ENCODE assay signal across 10 mouse cellular contexts in the genomic region with DNA sequence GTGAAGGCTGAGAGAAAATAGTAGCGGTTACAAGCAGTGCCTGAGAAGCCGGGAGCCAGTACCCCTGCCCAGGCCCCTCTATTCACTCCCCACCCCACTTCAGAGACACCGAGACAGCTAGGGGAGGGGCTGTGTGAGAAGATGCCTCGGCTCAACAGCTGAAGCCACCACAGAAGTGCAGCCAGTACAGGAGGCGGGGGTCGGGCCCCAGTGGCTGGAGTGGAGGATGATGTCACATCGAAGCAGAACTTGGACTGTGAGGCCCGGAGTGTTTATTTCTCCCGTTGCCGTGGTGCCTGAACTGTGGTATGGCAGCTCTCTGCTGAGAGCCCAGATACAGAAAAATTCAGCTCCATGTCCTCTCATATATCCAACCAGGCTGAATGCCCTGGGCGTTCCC. TPM values are rescaled to one million over a fixed set of nuclear protein-coding genes. Genes with fewer than 3 reads are reported as not detected.
A peak's percentile ranks its signal among the peaks of the same experiment; 100 is the strongest.
DNase-seq lines count a peak whose midpoint lies in the region; ATAC-seq and TF ChIP-seq lines count a peak whose summit lies in the region.
"Had no signal": no experiment of that assay in that cellular context is flagged by ENCODE, and none has a peak within 500 bp of the region (broad histone marks: within the 10 kb centered on the region; RNA-seq: fewer than 3 reads in every experiment).

No protein-coding gene starts in this region.

- H3K9ac ChIP-seq in forebrain, postnatal 0 days: no peak overlapping the region
- H3K9ac ChIP-seq in forebrain, embryonic 15.5 days (replicated peaks): no peak overlapping the region
- 0 out of 2 replicates have a peak overlapping the region, but pooled peaks have one; percentile 11 for H3K9ac ChIP-seq in hindbrain, embryonic 16.5 days (ENCODE audit: low read depth, low read length)
- no peak overlapping the region for H3K9ac ChIP-seq in neural tube, embryonic 14.5 days (replicated peaks; ENCODE audit: low read depth, low read length)
- H3K9ac ChIP-seq in liver, postnatal 0 days (replicated peaks): no peak overlapping the region

- no peak for TF ChIP-seq CTCF in forebrain, postnatal 0 days (IDR thresholded peaks at IDR 0.05; ENCODE audit: low read depth)
- TF ChIP-seq CTCF in liver, postnatal 0 days (IDR thresholded peaks at IDR 0.05; ENCODE audit: low read depth): no peak

- H3K4me1 ChIP-seq in forebrain, postnatal 0 days (ENCODE audit: insufficient read depth): no peaks in the 10 kb centered on the region
- H3K4me1 ChIP-seq in forebrain, embryonic 15.5 days: peaks cover 4% of the 10 kb centered on the region; the same call in 1 of the 2 replicates
- H3K4me1 ChIP-seq in hindbrain, embryonic 16.5 days (ENCODE audit: control insufficient read depth, insufficient read depth, low read depth, low read length): no peaks in the 10 kb centered on the region
- no peaks in the 10 kb centered on the region for H3K4me1 ChIP-seq in neural tube, embryonic 14.5 days (ENCODE audit: control insufficient read depth, insufficient read depth, low read length)
- H3K4me1 ChIP-seq in liver, postnatal 0 days (ENCODE audit: insufficient read depth): no peaks in the 10 kb centered on the region

- H3K4me2 ChIP-seq in forebrain, postnatal 0 days (ENCODE audit: low read depth): no peak overlapping the region
- H3K4me2 ChIP-seq in forebrain, embryonic 15.5 days (replicated peaks): no peak overlapping the region
- no peak overlapping the region for H3K4me2 ChIP-seq in hindbrain, embryonic 16.5 days (ENCODE audit: low read length)
- no peak overlapping the region for H3K4me2 ChIP-seq in neural tube, embryonic 14.5 days (ENCODE audit: low read depth, low read length)
- no peak overlapping the region for H3K4me2 ChIP-seq in liver, postnatal 0 days (ENCODE audit: low read depth, low read length)

- H3K27me3 ChIP-seq in forebrain, postnatal 0 days (ENCODE audit: insufficient read depth, low read length): no peaks in the 10 kb centered on the region
- no peaks in the 10 kb centered on the region for H3K27me3 ChIP-seq in forebrain, embryonic 15.5 days
- no peaks in the 10 kb centered on the region for H3K27me3 ChIP-seq in hindbrain, embryonic 16.5 days (replicated peaks; ENCODE audit: control insufficient read depth, insufficient read depth, low read length)
- H3K27me3 ChIP-seq in neural tube, embryonic 14.5 days (ENCODE audit: control insufficient read depth, insufficient read depth, low read length): no peaks in the 10 kb centered on the region
- H3K27me3 ChIP-seq in liver, postnatal 0 days (ENCODE audit: insufficient read depth, low read length): no peaks in the 10 kb centered on the region

- TF ChIP-seq EP300 in liver, postnatal 0 days (IDR thresholded peaks at IDR 0.05; ENCODE audit: low read depth): no peak

- H3K4me3 ChIP-seq in forebrain, postnatal 0 days (ENCODE audit: low read depth, low read length): no peak overlapping the region
- no peak overlapping the region for H3K4me3 ChIP-seq in forebrain, embryonic 15.5 days
- H3K4me3 ChIP-seq in hindbrain, embryonic 16.5 days (ENCODE audit: low read length): no peak overlapping the region
- no peak overlapping the region for H3K4me3 ChIP-seq in neural tube, embryonic 14.5 days (ENCODE audit: low read depth, low read length)
- no peak overlapping the region for H3K4me3 ChIP-seq in liver, postnatal 0 days (ENCODE audit: low read depth, low read length)

- WGBS in forebrain, postnatal 0 days: 29% methylated on average over 11 of the region's 11 CpGs
- 36% methylated on average over 11 of the region's 11 CpGs for WGBS in forebrain, embryonic 15.5 days
- WGBS in hindbrain, embryonic 16.5 days: 32% methylated on average over 11 of the region's 11 CpGs
- WGBS in neural tube, embryonic 14.5 days: 33% methylated on average over 11 of the region's 11 CpGs
- WGBS in liver, postnatal 0 days (ENCODE audit: insufficient replicate concordance): 36% methylated on average over 11 of the region's 11 CpGs

- ATAC-seq in forebrain, postnatal 0 days: peak; percentile 53
- ATAC-seq in forebrain, embryonic 15.5 days (replicated peaks): no peak; the same call in 1 of the 2 replicates
- peak; percentile 63 for ATAC-seq in hindbrain, embryonic 16.5 days
- ATAC-seq in neural tube, embryonic 14.5 days (ENCODE audit: low read depth): peak; percentile 58; the same call in 1 of the 2 replicates
- no peak for ATAC-seq in inflammation-experienced regulatory T-cells, adult 6 months
- no peak for ATAC-seq in liver, postnatal 0 days

- H3K9me3 ChIP-seq in forebrain, postnatal 0 days (ENCODE audit: low read length): no peaks in the 10 kb centered on the region
- no peaks in the 10 kb centered on the region for H3K9me3 ChIP-seq in forebrain, embryonic 15.5 days
- H3K9me3 ChIP-seq in hindbrain, embryonic 16.5 days (ENCODE audit: control insufficient read depth, low read length): no peaks in the 10 kb centered on the region
- H3K9me3 ChIP-seq in neural tube, embryonic 14.5 days (ENCODE audit: control insufficient read depth, low read length): no peaks in the 10 kb centered on the region
- no peaks in the 10 kb centered on the region for H3K9me3 ChIP-seq in liver, postnatal 0 days (ENCODE audit: low read length)

- no peak for DNase-seq in forebrain, postnatal 0 days
- peak; percentile 54 for DNase-seq in gastrocnemius, adult 18-20 months (ENCODE audit: low spot score)
- no peak for DNase-seq in layer of hippocampus, postnatal 14 days (ENCODE audit: low spot score in 2 of 2)
- no peak for DNase-seq in liver, postnatal 0 days
- DNase-seq: right cerebral cortex, adult 18-20 months had no signal

- no peaks in the 10 kb centered on the region for H3K36me3 ChIP-seq in forebrain, postnatal 0 days (ENCODE audit: insufficient read depth)
- H3K36me3 ChIP-seq in forebrain, embryonic 15.5 days: no peaks in the 10 kb centered on the region
- H3K36me3 ChIP-seq in hindbrain, embryonic 16.5 days (ENCODE audit: control insufficient read depth, insufficient read depth, low read length): no peaks in the 10 kb centered on the region
- H3K36me3 ChIP-seq in neural tube, embryonic 14.5 days (ENCODE audit: control insufficient read depth, insufficient read depth, low read length): no peaks in the 10 kb centered on the region
- H3K36me3 ChIP-seq in liver, postnatal 0 days (replicated peaks; ENCODE audit: insufficient read depth, low read length): no peaks in the 10 kb centered on the region

- H3K27ac ChIP-seq in forebrain, postnatal 0 days (ENCODE audit: low read depth, low read length): no peak overlapping the region
- no peak overlapping the region for H3K27ac ChIP-seq in forebrain, embryonic 15.5 days (replicated peaks)
- H3K27ac ChIP-seq in hindbrain, embryonic 16.5 days (ENCODE audit: low read depth, low read length): no peak overlapping the region
- no peak overlapping the region for H3K27ac ChIP-seq in neural tube, embryonic 14.5 days (ENCODE audit: low read depth, low read length)
- no peak overlapping the region for H3K27ac ChIP-seq in liver, postnatal 0 days (ENCODE audit: low read depth)

RNA-seq across cellular contexts. Expression of gene Odf3l1, which starts 12.7 kb away (rescaled TPM):
- total RNA-seq in forebrain, postnatal 0 days (2014; rRNA removed): not detected in 2 replicates
- 0.12 and 0.13 TPM in 2 replicates for polyA plus RNA-seq in forebrain, postnatal 0 days (2015; fragmentation: Nextera tagmentation; extraction: Ambion mirVana)
- not detected in 2 replicates for polyA plus RNA-seq in forebrain, embryonic 15.5 days (2015; fragmentation: Nextera tagmentation; extraction: Ambion mirVana)
- not detected for total RNA-seq in gastrocnemius, adult 18-20 months (2021)
- 0.20 TPM in 1 of 2 replicates, not detected in the other for polyA plus RNA-seq in hindbrain, embryonic 16.5 days (2015; fragmentation: Nextera tagmentation; extraction: Ambion mirVana)
- polyA plus RNA-seq in neural tube, embryonic 14.5 days (2014; fragmentation: Nextera tagmentation; extraction: Ambion mirVana): 0.32 TPM in 1 of 2 replicates, not detected in the other
- not detected for total RNA-seq in layer of hippocampus, postnatal 14 days (2021)
- not detected for polyA plus RNA-seq in inflammation-experienced regulatory T-cells, adult 6 months (2017; shearing (Covaris generic))
- polyA plus RNA-seq in liver, postnatal 0 days (2015; fragmentation: Nextera tagmentation; extraction: Ambion mirVana): not detected in 2 replicates
- total RNA-seq: layer of hippocampus, adult 18-20 months had no signal

RNA-seq across cellular contexts. Expression of gene Cspg4, which starts 13.1 kb away (rescaled TPM):
- 19.4 and 24.7 TPM in 2 replicates for total RNA-seq in forebrain, postnatal 0 days (2014; rRNA removed)
- polyA plus RNA-seq in forebrain, postnatal 0 days (2015; fragmentation: Nextera tagmentation; extraction: Ambion mirVana): 5.1 and 7.5 TPM in 2 replicates
- 5.1 and 6.0 TPM in 2 replicates for polyA plus RNA-seq in forebrain, embryonic 15.5 days (2015; fragmentation: Nextera tagmentation; extraction: Ambion mirVana)
- total RNA-seq in gastrocnemius, adult 18-20 months (2021): 1 to 10 TPM; 2.9 to 5.8 TPM
- 10.7 and 10.8 TPM in 2 replicates for polyA plus RNA-seq in hindbrain, embryonic 16.5 days (2015; fragmentation: Nextera tagmentation; extraction: Ambion mirVana)
- 6.1 and 6.7 TPM in 2 replicates for polyA plus RNA-seq in neural tube, embryonic 14.5 days (2014; fragmentation: Nextera tagmentation; extraction: Ambion mirVana)
- 10 to 100 TPM; 33.0 to 36.4 TPM for total RNA-seq in layer of hippocampus, postnatal 14 days (2021)
- polyA plus RNA-seq in inflammation-experienced regulatory T-cells, adult 6 months (2017; shearing (Covaris generic)): not detected
- polyA plus RNA-seq in liver, postnatal 0 days (2015; fragmentation: Nextera tagmentation; extraction: Ambion mirVana): 0.13 and 0.20 TPM in 2 replicates

RNA-seq across cellular contexts. Expression of gene Lingo1, which starts 55.5 kb away (rescaled TPM):
- 90.3 and 103 TPM in 2 replicates for total RNA-seq in forebrain, postnatal 0 days (2014; rRNA removed)
- polyA plus RNA-seq in forebrain, postnatal 0 days (2015; fragmentation: Nextera tagmentation; extraction: Ambion mirVana): 98.6 and 114 TPM in 2 replicates
- 32.4 and 38.4 TPM in 2 replicates for polyA plus RNA-seq in forebrain, embryonic 15.5 days (2015; fragmentation: Nextera tagmentation; extraction: Ambion mirVana)
- under 1 TPM; 0.37 to 0.66 TPM for total RNA-seq in gastrocnemius, adult 18-20 months (2021)
- polyA plus RNA-seq in hindbrain, embryonic 16.5 days (2015; fragmentation: Nextera tagmentation; extraction: Ambion mirVana): 79.4 and 80.7 TPM in 2 replicates
- 50.4 and 56.7 TPM in 2 replicates for polyA plus RNA-seq in neural tube, embryonic 14.5 days (2014; fragmentation: Nextera tagmentation; extraction: Ambion mirVana)
- 100 to 1,000 TPM; 293 to 311 TPM for total RNA-seq in layer of hippocampus, postnatal 14 days (2021)
- polyA plus RNA-seq in inflammation-experienced regulatory T-cells, adult 6 months (2017; shearing (Covaris generic)): not detected
- polyA plus RNA-seq in liver, postnatal 0 days (2015; fragmentation: Nextera tagmentation; extraction: Ambion mirVana): 0.17 and 0.29 TPM in 2 replicates

Comparison
In these comparisons a context has a peak if more than half of its experiments do, and no peak if none do; other contexts are left out.
1. ATAC-seq: peak in forebrain, postnatal 0 days (single experiment), hindbrain, embryonic 16.5 days (single experiment) and neural tube, embryonic 14.5 days (single experiment); none in forebrain, embryonic 15.5 days (single experiment), inflammation-experienced regulatory T-cells, adult 6 months (single experiment) and liver, postnatal 0 days (single experiment).
2. RNA of gene Lingo1, which starts 55.5 kb away (polyA plus RNA-seq): 98.6 to 114 TPM in forebrain, postnatal 0 days, 79.4 to 80.7 TPM in hindbrain, embryonic 16.5 days, 50.4 to 56.7 TPM in neural tube, embryonic 14.5 days and 32.4 to 38.4 TPM in forebrain, embryonic 15.5 days; 0.17 to 0.29 TPM in liver, postnatal 0 days and not detected in inflammation-experienced regulatory T-cells, adult 6 months; every median in the first group is over 10 times any median in the second.